Mouse (Mus musculus): ENCODE data around the gene Proca1.

DNA sequence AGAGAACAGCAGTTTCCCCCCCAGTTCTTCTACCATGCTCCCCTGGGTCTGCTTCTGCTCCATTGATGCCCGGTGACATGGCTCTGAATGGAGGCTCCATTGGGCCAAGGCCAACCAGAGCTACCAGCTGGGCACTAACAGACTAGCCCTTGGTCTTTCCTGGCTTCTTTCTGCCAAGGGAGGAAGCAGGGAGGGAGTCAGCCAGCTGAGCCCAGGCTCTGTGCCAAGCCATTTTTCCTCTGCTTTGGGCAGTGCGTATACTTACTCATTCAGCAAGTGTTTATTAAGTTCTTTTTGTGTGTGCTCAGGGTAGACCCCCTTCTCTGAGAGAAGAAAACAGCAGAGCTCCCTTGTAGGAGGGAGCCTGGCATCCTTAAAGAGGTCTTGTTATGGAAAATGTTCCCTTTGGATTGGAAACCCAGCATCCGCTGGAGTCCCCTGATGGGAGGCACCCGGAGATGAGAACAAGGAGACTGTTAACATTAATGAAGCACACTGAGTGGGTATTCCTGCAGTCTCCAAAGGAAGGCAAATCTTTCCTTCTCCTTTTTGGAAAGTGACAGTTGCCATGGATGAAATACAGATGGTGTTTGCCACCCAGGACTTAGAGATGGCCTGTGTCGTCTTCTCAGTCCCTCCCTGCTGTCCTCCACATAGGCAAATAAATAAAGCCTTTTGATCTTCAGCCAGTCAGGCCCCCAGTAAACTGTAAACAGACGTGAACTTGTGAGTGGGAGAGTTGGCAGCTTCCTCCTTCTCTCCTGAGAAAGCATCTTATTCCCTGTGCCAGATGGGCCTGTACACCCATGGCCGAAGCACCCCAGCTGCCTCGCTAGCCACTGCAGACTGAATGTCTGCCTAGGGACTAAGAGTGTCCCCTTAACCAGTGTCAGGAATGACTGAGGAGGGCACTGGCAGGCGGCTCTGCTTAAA, 40.6 kb upstream of the Proca1 start:
- TF ChIP-seq CTCF (IDR thresholded peaks at IDR 0.05; ENCODE audit: extremely low read depth, insufficient read depth, insufficient read length, insufficient replicate concordance), result no peak
- no peak for TF ChIP-seq POLR2A (IDR thresholded peaks at IDR 0.05; ENCODE audit: low read depth, low read length)
